Mouse (Mus musculus) mesoderm, embryonic 11.5 days (tissue): ENCODE data around the gene Smurf1.

Experiments used
- DNase-seq: peaks from one replicate; pipeline ENCODE4 v3.0.0-alpha.2; 2012; ENCODE audit warnings: low read depth, low spot score

Gene Smurf1

GRCm38 (mm10) chr5:144915828-144916227, 49.8 kb downstream of the Smurf1 start:
- DNase-seq: no peak

- peak; percentile 51 for DNase-seq
Measured at GRCm38 (mm10) chr5:144914433-144914906, 51.2 kb downstream of the Smurf1 start.

GRCm38 (mm10) chr5:144913923-144914322, 51.7 kb downstream of the Smurf1 start:
- DNase-seq: no peak

GRCm38 (mm10) chr5:144913361-144913760, 52.3 kb downstream of the Smurf1 start:
- DNase-seq: no peak

- DNase-seq: no peak
Measured at GRCm38 (mm10) chr5:144912519-144913310, 52.9 kb downstream of the Smurf1 start.

- DNase-seq: no peak
Measured at GRCm38 (mm10) chr5:144909521-144909920, 56.1 kb downstream of the Smurf1 start.

GRCm38 (mm10) chr5:144907591-144907990, 58.1 kb downstream of the Smurf1 start:
- DNase-seq: no peak

- DNase-seq: no peak
Measured at GRCm38 (mm10) chr5:144904356-144905134, 61.1 kb downstream of the Smurf1 start.

GRCm38 (mm10) chr5:144901791-144902190, 63.9 kb downstream of the Smurf1 start:
- no peak for DNase-seq

- DNase-seq: no peak
Measured at GRCm38 (mm10) chr5:144901035-144901434, 64.6 kb downstream of the Smurf1 start.

GRCm38 (mm10) chr5:144898448-144899052, 67.1 kb downstream of the Smurf1 start:
- DNase-seq: no peak

GRCm38 (mm10) chr5:144897881-144898280, 67.8 kb downstream of the Smurf1 start:
- DNase-seq: peak; percentile 32

- no peak for DNase-seq
Measured at GRCm38 (mm10) chr5:144891276-144891675, 74.4 kb downstream of the Smurf1 start.

GRCm38 (mm10) chr5:144885968-144886650, 79.5 kb downstream of the Smurf1 start:
- no peak for DNase-seq

- DNase-seq: no peak
Measured at GRCm38 (mm10) chr5:144884629-144885217, 80.9 kb downstream of the Smurf1 start.

GRCm38 (mm10) chr5:144881670-144882399, 83.8 kb downstream of the Smurf1 start:
- DNase-seq: no peak

GRCm38 (mm10) chr5:144877021-144877420, 88.6 kb downstream of the Smurf1 start:
- DNase-seq: no peak

- peak; percentile 73 for DNase-seq
Measured at GRCm38 (mm10) chr5:144875892-144876291, 89.8 kb downstream of the Smurf1 start.

GRCm38 (mm10) chr5:144875227-144875626, 90.4 kb downstream of the Smurf1 start:
- DNase-seq: no peak

GRCm38 (mm10) chr5:144872867-144873266, 92.8 kb downstream of the Smurf1 start:
- no peak for DNase-seq

GRCm38 (mm10) chr5:144872326-144872725, 93.3 kb downstream of the Smurf1 start:
- DNase-seq: peak; percentile 38
